Mouse (Mus musculus): Measurements from ENCODE around the gene Ampd3. TPM values are rescaled to one million over a fixed set of nuclear protein-coding genes. Genes with fewer than 3 reads are reported as not detected.

Ampd3 gene
- polyA plus RNA-seq, 1 experiment from 2014 or later: 7.8 TPM

- Histone ChIP-seq H3K4me2 (ENCODE audit: low read length) (no peak overlapping the region), H3K9ac (replicated peaks; ENCODE audit: low read length) (no peak overlapping the region), H3K36me3 (ENCODE audit: control insufficient read depth, insufficient read depth, low read length) (no peaks in the 10 kb centered on the region), H3K27ac (replicated peaks; ENCODE audit: low read depth, low read length) (no peak overlapping the region), H3K27me3 (ENCODE audit: control insufficient read depth, insufficient read depth, low read length) (no peaks in the 10 kb centered on the region), H3K4me3 (replicated peaks; ENCODE audit: low read depth, low read length) (no peak overlapping the region), H3K4me1 (ENCODE audit: control insufficient read depth, insufficient read depth, low read length) (no peaks in the 10 kb centered on the region), H3K9me3 (ENCODE audit: control insufficient read depth, low read length) (no peaks in the 10 kb centered on the region)
- 79% methylated on average over 1 of the region's 1 CpGs for WGBS
- ATAC-seq (ENCODE audit: low FRiP score, low TSS enrichment) (no peak), DNase-seq (no peak)
Measured at GRCm38 (mm10) chr7:110753310-110753709, 14.7 kb upstream of the Ampd3 start.

DNA sequence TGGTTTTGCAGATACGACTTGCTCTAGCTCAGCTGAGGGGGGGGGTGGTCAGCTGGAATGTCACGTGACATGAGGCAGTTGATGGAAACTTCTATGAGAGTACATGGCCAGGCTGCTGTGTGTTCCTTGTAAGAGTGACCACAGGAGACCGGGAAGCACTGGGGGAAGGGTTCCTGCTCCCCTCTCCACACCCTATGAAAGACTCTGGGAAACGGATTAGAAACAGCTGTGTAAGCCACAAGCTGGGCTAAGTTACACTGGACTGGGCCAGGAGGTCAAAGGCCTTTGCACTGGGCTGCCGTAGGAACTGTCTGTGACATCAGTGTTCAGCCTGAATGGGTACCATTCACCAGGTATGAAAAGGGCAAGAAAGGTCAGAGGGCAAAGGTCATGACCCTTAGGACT lies 14.1 kb upstream of the Ampd3 start:
- no peak for ATAC-seq (ENCODE audit: low FRiP score, low TSS enrichment)
- Histone ChIP-seq H3K4me3 (replicated peaks; ENCODE audit: low read depth, low read length) (no peak overlapping the region), H3K27me3 (ENCODE audit: control insufficient read depth, insufficient read depth, low read length) (no peaks in the 10 kb centered on the region), H3K9me3 (ENCODE audit: control insufficient read depth, low read length) (no peaks in the 10 kb centered on the region), H3K9ac (replicated peaks; ENCODE audit: low read length) (no peak overlapping the region), H3K36me3 (ENCODE audit: control insufficient read depth, insufficient read depth, low read length) (no peaks in the 10 kb centered on the region), H3K4me1 (ENCODE audit: control insufficient read depth, insufficient read depth, low read length) (no peaks in the 10 kb centered on the region), H3K4me2 (ENCODE audit: low read length) (no peak overlapping the region), H3K27ac (replicated peaks; ENCODE audit: low read depth, low read length) (no peak overlapping the region)
- DNase-seq: no peak
- WGBS: 14% methylated on average over 5 of the region's 5 CpGs

- no peak overlapping the region for H3K4me3 ChIP-seq (replicated peaks; ENCODE audit: low read depth, low read length)
- no peaks in the 10 kb centered on the region for H3K9me3 ChIP-seq (ENCODE audit: control insufficient read depth, low read length)
- H3K27ac ChIP-seq (replicated peaks; ENCODE audit: low read depth, low read length): no peak overlapping the region
- no peaks in the 10 kb centered on the region for H3K36me3 ChIP-seq (ENCODE audit: control insufficient read depth, insufficient read depth, low read length)
- no peak for ATAC-seq (ENCODE audit: low FRiP score, low TSS enrichment)
- no peak for DNase-seq
- 70% methylated on average over 2 of the region's 2 CpGs for WGBS
- no peak overlapping the region for H3K9ac ChIP-seq (replicated peaks; ENCODE audit: low read length)
- H3K27me3 ChIP-seq (ENCODE audit: control insufficient read depth, insufficient read depth, low read length): no peaks in the 10 kb centered on the region
- no peak overlapping the region for H3K4me2 ChIP-seq (ENCODE audit: low read length)
- no peaks in the 10 kb centered on the region for H3K4me1 ChIP-seq (ENCODE audit: control insufficient read depth, insufficient read depth, low read length)
Measured at GRCm38 (mm10) chr7:110756440-110756839, 11.6 kb upstream of the Ampd3 start.

DNA sequence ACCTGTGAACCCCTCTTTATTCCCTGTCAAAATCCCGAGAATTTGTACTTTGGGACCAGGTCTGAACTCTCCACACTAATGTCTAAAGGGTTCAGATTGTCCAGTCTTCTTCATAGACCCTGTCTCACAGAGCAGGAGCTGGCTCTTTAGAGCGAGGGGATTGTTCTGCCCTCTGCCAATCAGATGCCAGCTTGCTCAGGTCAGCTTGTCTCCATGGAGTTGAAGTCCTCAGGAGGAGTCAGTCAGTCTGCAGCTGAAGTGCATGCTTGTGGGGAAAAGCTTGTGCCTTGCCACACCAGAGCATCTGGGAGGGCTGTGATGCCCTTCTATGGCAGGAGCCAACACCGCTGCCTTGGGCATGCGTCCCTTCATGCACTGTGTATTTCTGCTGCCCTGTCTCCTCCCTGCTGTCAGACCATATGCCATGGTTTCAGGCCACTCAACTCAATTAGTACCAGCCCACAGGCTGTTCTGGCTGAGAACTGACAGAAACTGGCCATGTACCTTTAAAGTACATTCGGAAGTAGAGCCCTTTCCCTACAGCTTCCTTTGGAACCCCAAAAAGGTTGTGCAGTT lies 5.3 kb upstream of the Ampd3 start:
- no peak overlapping the region for H3K4me3 ChIP-seq (replicated peaks; ENCODE audit: low read depth, low read length)
- no peak for DNase-seq

DNA sequence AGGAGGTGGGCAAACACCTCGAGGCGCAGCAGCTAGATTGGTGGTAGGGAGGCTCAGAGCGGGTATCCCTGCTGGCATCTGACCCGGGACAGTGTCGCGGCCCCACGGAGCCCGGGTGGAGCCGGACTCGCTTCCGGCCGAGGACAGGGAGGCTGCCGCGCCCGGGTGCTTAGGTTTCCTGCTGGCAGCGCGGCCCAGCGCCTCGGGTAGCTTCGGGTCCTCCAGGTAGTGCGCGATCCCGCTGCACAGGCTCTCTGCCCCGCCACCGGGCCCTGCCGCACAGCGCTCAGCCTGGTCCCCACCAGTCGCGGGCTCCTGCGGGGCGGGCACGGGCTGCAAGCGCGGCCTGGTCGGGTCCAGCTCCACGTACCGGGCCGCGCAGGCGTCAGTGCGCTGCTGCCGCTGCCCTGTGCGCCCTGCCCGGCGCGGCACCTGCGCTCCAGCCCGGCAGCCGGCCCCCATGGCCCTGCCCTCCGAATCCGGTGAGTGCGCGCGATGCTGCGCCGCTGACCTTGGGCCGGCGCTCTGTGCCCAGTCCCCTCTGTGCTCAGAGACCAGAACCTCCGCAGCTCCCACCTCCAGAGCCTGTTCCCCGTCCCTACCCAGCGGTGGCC lies 552 bp downstream of the Ampd3 start:
- WGBS: under 1% methylated on average over 61 of the region's 61 CpGs
- Histone ChIP-seq H3K4me3 (replicated peaks; ENCODE audit: low read depth, low read length) (peak overlapping the region; percentile 55), H3K27me3 (ENCODE audit: control insufficient read depth, insufficient read depth, low read length) (peaks cover 6% of the 10 kb centered on the region; the same call in 1 of the 2 replicates), H3K36me3 (ENCODE audit: control insufficient read depth, insufficient read depth, low read length) (no peaks in the 10 kb centered on the region), H3K9ac (replicated peaks; ENCODE audit: low read length) (peak overlapping the region; percentile 76), H3K9me3 (ENCODE audit: control insufficient read depth, low read length) (no peaks in the 10 kb centered on the region), H3K4me2 (ENCODE audit: low read length) (peak overlapping the region; percentile 90), H3K27ac (replicated peaks; ENCODE audit: low read depth, low read length) (0 out of 2 replicates have a peak overlapping the region, but pooled peaks have one; percentile 8), H3K4me1 (ENCODE audit: control insufficient read depth, insufficient read depth, low read length) (0 out of 2 replicates have a peak, but pooled peaks cover 7% of the 10 kb centered on the region)
- DNase-seq: peak; percentile 72
- peak; percentile 66; the same call in 1 of the 2 replicates for ATAC-seq (ENCODE audit: low FRiP score, low TSS enrichment)

More for the DNA sequence above, 5.3 kb upstream of the Ampd3 start:
- WGBS: 52% methylated on average over 5 of the region's 5 CpGs
- H3K4me2 ChIP-seq (ENCODE audit: low read length): no peak overlapping the region
- H3K9me3 ChIP-seq (ENCODE audit: control insufficient read depth, low read length): no peaks in the 10 kb centered on the region
- ATAC-seq (ENCODE audit: low FRiP score, low TSS enrichment): no peak
- H3K27me3 ChIP-seq (ENCODE audit: control insufficient read depth, insufficient read depth, low read length): no peaks in the 10 kb centered on the region
- H3K27ac ChIP-seq (replicated peaks; ENCODE audit: low read depth, low read length): no peak overlapping the region
- no peaks in the 10 kb centered on the region for H3K4me1 ChIP-seq (ENCODE audit: control insufficient read depth, insufficient read depth, low read length)
- H3K9ac ChIP-seq (replicated peaks; ENCODE audit: low read length): no peak overlapping the region
- no peaks in the 10 kb centered on the region for H3K36me3 ChIP-seq (ENCODE audit: control insufficient read depth, insufficient read depth, low read length)

DNA sequence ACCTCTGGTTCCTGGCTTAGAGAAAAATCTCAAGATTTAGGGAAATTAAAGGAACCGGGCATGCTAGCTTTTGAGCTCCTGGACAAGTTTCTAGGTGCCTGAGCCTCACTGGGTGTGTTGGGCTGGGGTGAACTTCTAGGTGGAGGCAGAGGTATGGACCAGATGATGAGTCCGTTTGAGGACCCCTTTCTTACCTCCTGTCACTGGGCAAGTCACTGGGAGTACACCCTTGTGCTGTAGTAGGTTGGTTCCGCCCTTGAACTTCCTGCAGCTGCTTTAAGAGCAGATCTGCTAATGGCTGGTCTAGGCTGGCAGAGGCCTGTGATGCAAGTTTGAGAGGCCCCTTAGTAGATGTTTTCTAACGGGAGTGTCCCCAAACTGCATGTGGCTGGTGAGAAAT lies 1.1 kb downstream of the Ampd3 start:
- ATAC-seq (ENCODE audit: low FRiP score, low TSS enrichment) (no peak), DNase-seq (no peak)
- Histone ChIP-seq H3K27me3 (ENCODE audit: control insufficient read depth, insufficient read depth, low read length) (peaks cover 6% of the 10 kb centered on the region; the same call in 1 of the 2 replicates), H3K9me3 (ENCODE audit: control insufficient read depth, low read length) (no peaks in the 10 kb centered on the region), H3K9ac (replicated peaks; ENCODE audit: low read length) (peak overlapping the region; percentile 76), H3K4me2 (ENCODE audit: low read length) (peak overlapping the region; percentile 90), H3K4me3 (replicated peaks; ENCODE audit: low read depth, low read length) (peak overlapping the region; percentile 55), H3K27ac (replicated peaks; ENCODE audit: low read depth, low read length) (no peak overlapping the region), H3K36me3 (ENCODE audit: control insufficient read depth, insufficient read depth, low read length) (no peaks in the 10 kb centered on the region), H3K4me1 (ENCODE audit: control insufficient read depth, insufficient read depth, low read length) (0 out of 2 replicates have a peak, but pooled peaks cover 11% of the 10 kb centered on the region)
- WGBS: 39% methylated on average over 4 of the region's 4 CpGs

GRCm38 (mm10) chr7:110770949-110771348 lies 2.9 kb downstream of the Ampd3 start:
- Histone ChIP-seq H3K9ac (replicated peaks; ENCODE audit: low read length) (no peak overlapping the region), H3K27me3 (ENCODE audit: control insufficient read depth, insufficient read depth, low read length) (peaks cover 6% of the 10 kb centered on the region; the same call in 1 of the 2 replicates), H3K4me1 (ENCODE audit: control insufficient read depth, insufficient read depth, low read length) (0 out of 2 replicates have a peak, but pooled peaks cover 11% of the 10 kb centered on the region), H3K27ac (replicated peaks; ENCODE audit: low read depth, low read length) (no peak overlapping the region), H3K4me3 (replicated peaks; ENCODE audit: low read depth, low read length) (no peak overlapping the region), H3K9me3 (ENCODE audit: control insufficient read depth, low read length) (no peaks in the 10 kb centered on the region), H3K36me3 (ENCODE audit: control insufficient read depth, insufficient read depth, low read length) (no peaks in the 10 kb centered on the region), H3K4me2 (ENCODE audit: low read length) (no peak overlapping the region)
- ATAC-seq (ENCODE audit: low FRiP score, low TSS enrichment) (no peak), DNase-seq (no peak)
- 95% methylated on average over 4 of the region's 4 CpGs for WGBS

- ATAC-seq (ENCODE audit: low FRiP score, low TSS enrichment) (no peak), DNase-seq (no peak)
- H3K4me1 ChIP-seq (ENCODE audit: control insufficient read depth, insufficient read depth, low read length): 0 out of 2 replicates have a peak, but pooled peaks cover 11% of the 10 kb centered on the region
- H3K9me3 ChIP-seq (ENCODE audit: control insufficient read depth, low read length): no peaks in the 10 kb centered on the region
- no peaks in the 10 kb centered on the region for H3K36me3 ChIP-seq (ENCODE audit: control insufficient read depth, insufficient read depth, low read length)
- 78% methylated on average over 3 of the region's 3 CpGs for WGBS
- no peak overlapping the region for H3K27ac ChIP-seq (replicated peaks; ENCODE audit: low read depth, low read length)
- no peak overlapping the region for H3K9ac ChIP-seq (replicated peaks; ENCODE audit: low read length)
- no peak overlapping the region for H3K4me2 ChIP-seq (ENCODE audit: low read length)
- no peak overlapping the region for H3K4me3 ChIP-seq (replicated peaks; ENCODE audit: low read depth, low read length)
- peaks cover 6% of the 10 kb centered on the region; the same call in 1 of the 2 replicates for H3K27me3 ChIP-seq (ENCODE audit: control insufficient read depth, insufficient read depth, low read length)
Measured at GRCm38 (mm10) chr7:110772343-110772742, 4.3 kb downstream of the Ampd3 start.

Measured in midbrain, embryonic 14.5 days (tissue).